Mouse (Mus musculus): ENCODE data around the gene Wnt3a. TPM values are rescaled to one million over a fixed set of nuclear protein-coding genes. Genes with fewer than 3 reads are reported as not detected.
A peak's percentile ranks its signal among the peaks of the same experiment; 100 is the strongest.

Gene Wnt3a
- 2.3 and 3.4 TPM in 2 replicates for polyA plus RNA-seq (2015; fragmentation: Nextera tagmentation; extraction: Ambion mirVana)

GRCm38 (mm10) chr11:59290702-59291303, at the start of gene Wnt3a:
Gene Wnt3a (minus strand): TSS chr11:59290752.
- ATAC-seq = no peak
- 1% methylated on average over 36 of the region's 60 CpGs for whole genome bisulfite sequencing
- H3K9ac ChIP-seq = no peak within 1 kb of the TSS

GRCm38 (mm10) chr11:59338736-59339120, 48.2 kb upstream of the Wnt3a start:
- no peak overlapping the region for H3K4me3 ChIP-seq
- no peak overlapping the region for H3K27ac ChIP-seq
- 92% methylated on average over 2 of the region's 2 CpGs for WGBS
- peaks cover 6% of the 10 kb centered on the region for H3K4me1 ChIP-seq
- H3K4me2 ChIP-seq = no peak overlapping the region
- no peaks in the 10 kb centered on the region for H3K9me3 ChIP-seq (replicated peaks)
- H3K36me3 ChIP-seq (ENCODE audit: poor library complexity, severe bottlenecking) = no peaks in the 10 kb centered on the region
- H3K9ac ChIP-seq = no peak overlapping the region
- peaks cover 10% of the 10 kb centered on the region; the same call in 1 of the 2 replicates for H3K27me3 ChIP-seq
- no peak for ATAC-seq

More at GRCm38 (mm10) chr11:59290702-59291303, at the start of gene Wnt3a:
- H3K4me3 ChIP-seq = peak within 1 kb of the TSS; percentile 29
- peaks cover 89% of the 10 kb centered on the region for H3K27me3 ChIP-seq
- H3K27ac ChIP-seq = no peak within 1 kb of the TSS
- peak within 1 kb of the TSS; percentile 49 for H3K4me2 ChIP-seq
- H3K36me3 ChIP-seq (ENCODE audit: poor library complexity, severe bottlenecking) = no peaks in the 10 kb centered on the region
- no peaks in the 10 kb centered on the region for H3K9me3 ChIP-seq (replicated peaks)
- H3K4me1 ChIP-seq = peaks cover 11% of the 10 kb centered on the region; the same call in 1 of the 2 replicates

GRCm38 (mm10) chr11:59337955-59338735, 47.6 kb upstream of the Wnt3a start:
- H3K4me2 ChIP-seq = no peak overlapping the region
- peaks cover 6% of the 10 kb centered on the region for H3K4me1 ChIP-seq
- no peak overlapping the region for H3K9ac ChIP-seq
- H3K27me3 ChIP-seq = peaks cover 11% of the 10 kb centered on the region; the same call in 1 of the 2 replicates
- no peak overlapping the region for H3K27ac ChIP-seq
- H3K9me3 ChIP-seq (replicated peaks) = no peaks in the 10 kb centered on the region
- no peak for ATAC-seq
- no peak overlapping the region for H3K4me3 ChIP-seq
- no peaks in the 10 kb centered on the region for H3K36me3 ChIP-seq (ENCODE audit: poor library complexity, severe bottlenecking)
- 67% methylated on average over 13 of the region's 13 CpGs for WGBS

GRCm38 (mm10) chr11:59336381-59336780, 45.8 kb upstream of the Wnt3a start:
- no peak for ATAC-seq
- Histone ChIP-seq H3K36me3 (ENCODE audit: poor library complexity, severe bottlenecking) (no peaks in the 10 kb centered on the region), H3K9ac (no peak overlapping the region), H3K27me3 (peaks cover 19% of the 10 kb centered on the region), H3K4me3 (no peak overlapping the region), H3K4me2 (no peak overlapping the region), H3K9me3 (replicated peaks) (no peaks in the 10 kb centered on the region), H3K4me1 (peaks cover 6% of the 10 kb centered on the region), H3K27ac (no peak overlapping the region)
- 17% methylated on average over 1 of the region's 1 CpGs for WGBS

GRCm38 (mm10) chr11:59335942-59336341, 45.4 kb upstream of the Wnt3a start:
- ATAC-seq = no peak
- Histone ChIP-seq H3K27ac (no peak overlapping the region), H3K9me3 (replicated peaks) (no peaks in the 10 kb centered on the region), H3K4me1 (peaks cover 6% of the 10 kb centered on the region), H3K27me3 (peaks cover 22% of the 10 kb centered on the region), H3K4me2 (no peak overlapping the region), H3K9ac (no peak overlapping the region), H3K36me3 (ENCODE audit: poor library complexity, severe bottlenecking) (no peaks in the 10 kb centered on the region), H3K4me3 (no peak overlapping the region)
- WGBS = 57% methylated on average over 2 of the region's 2 CpGs

- ATAC-seq = no peak
- Histone ChIP-seq H3K27me3 (peaks cover 22% of the 10 kb centered on the region), H3K4me1 (peaks cover 8% of the 10 kb centered on the region), H3K36me3 (ENCODE audit: poor library complexity, severe bottlenecking) (no peaks in the 10 kb centered on the region), H3K9ac (no peak overlapping the region), H3K4me3 (no peak overlapping the region), H3K4me2 (no peak overlapping the region), H3K27ac (no peak overlapping the region), H3K9me3 (replicated peaks) (no peaks in the 10 kb centered on the region)
- WGBS = 83% methylated on average over 4 of the region's 4 CpGs
These were observed 44.6 kb upstream of the Wnt3a start for GRCm38 (mm10) chr11:59335150-59335549.

- no peak overlapping the region for H3K27ac ChIP-seq
- no peak overlapping the region for H3K4me3 ChIP-seq
- peaks cover 23% of the 10 kb centered on the region for H3K4me1 ChIP-seq
- H3K36me3 ChIP-seq (ENCODE audit: poor library complexity, severe bottlenecking) = no peaks in the 10 kb centered on the region
- H3K9ac ChIP-seq = no peak overlapping the region
- H3K27me3 ChIP-seq = peaks cover 22% of the 10 kb centered on the region
- no peak for ATAC-seq
- 33% methylated on average over 9 of the region's 9 CpGs for WGBS
- no peak overlapping the region for H3K4me2 ChIP-seq
- no peaks in the 10 kb centered on the region for H3K9me3 ChIP-seq (replicated peaks)
These were observed 42.4 kb upstream of the Wnt3a start for GRCm38 (mm10) chr11:59332938-59333337.

- H3K4me1 ChIP-seq = peaks cover 20% of the 10 kb centered on the region
- no peak overlapping the region for H3K27ac ChIP-seq
- no peaks in the 10 kb centered on the region for H3K36me3 ChIP-seq (ENCODE audit: poor library complexity, severe bottlenecking)
- no peak overlapping the region for H3K4me2 ChIP-seq
- H3K4me3 ChIP-seq = no peak overlapping the region
- WGBS = 82% methylated on average over 16 of the region's 16 CpGs
- H3K9ac ChIP-seq = no peak overlapping the region
- no peaks in the 10 kb centered on the region for H3K9me3 ChIP-seq (replicated peaks)
- H3K27me3 ChIP-seq = peaks cover 22% of the 10 kb centered on the region
- no peak for ATAC-seq
These were observed 40.8 kb upstream of the Wnt3a start for GRCm38 (mm10) chr11:59331167-59331869.

GRCm38 (mm10) chr11:59330560-59330959, 40.0 kb upstream of the Wnt3a start:
- Histone ChIP-seq H3K9ac (0 out of 2 replicates have a peak overlapping the region, but pooled peaks have one; percentile 12), H3K4me2 (no peak overlapping the region), H3K27me3 (peaks cover 22% of the 10 kb centered on the region), H3K27ac (no peak overlapping the region), H3K4me1 (peaks cover 17% of the 10 kb centered on the region), H3K9me3 (replicated peaks) (no peaks in the 10 kb centered on the region), H3K36me3 (ENCODE audit: poor library complexity, severe bottlenecking) (no peaks in the 10 kb centered on the region), H3K4me3 (no peak overlapping the region)
- 41% methylated on average over 5 of the region's 5 CpGs for WGBS
- ATAC-seq = 0 out of 2 replicates have a peak, but pooled peaks have one; percentile 53

GRCm38 (mm10) chr11:59329616-59330015, 39.1 kb upstream of the Wnt3a start:
- H3K27ac ChIP-seq = peak overlapping the region; percentile 41
- H3K36me3 ChIP-seq (ENCODE audit: poor library complexity, severe bottlenecking) = no peaks in the 10 kb centered on the region
- no peak overlapping the region for H3K4me2 ChIP-seq
- H3K9ac ChIP-seq = 0 out of 2 replicates have a peak overlapping the region, but pooled peaks have one; percentile 18
- 1% methylated on average over 6 of the region's 6 CpGs for WGBS
- ATAC-seq = no peak
- H3K27me3 ChIP-seq = peaks cover 20% of the 10 kb centered on the region
- H3K9me3 ChIP-seq (replicated peaks) = no peaks in the 10 kb centered on the region
- peaks cover 17% of the 10 kb centered on the region for H3K4me1 ChIP-seq
- no peak overlapping the region for H3K4me3 ChIP-seq

GRCm38 (mm10) chr11:59327625-59328024, 37.1 kb upstream of the Wnt3a start:
- Histone ChIP-seq H3K4me1 (peaks cover 17% of the 10 kb centered on the region), H3K27ac (no peak overlapping the region), H3K9ac (no peak overlapping the region), H3K4me2 (no peak overlapping the region), H3K4me3 (no peak overlapping the region), H3K9me3 (replicated peaks) (no peaks in the 10 kb centered on the region), H3K36me3 (ENCODE audit: poor library complexity, severe bottlenecking) (no peaks in the 10 kb centered on the region), H3K27me3 (peaks cover 11% of the 10 kb centered on the region)
- no peak for ATAC-seq
- WGBS = 88% methylated on average over 18 of the region's 18 CpGs

GRCm38 (mm10) chr11:59324777-59325176, 34.2 kb upstream of the Wnt3a start:
- Histone ChIP-seq H3K4me3 (no peak overlapping the region), H3K9me3 (replicated peaks) (no peaks in the 10 kb centered on the region), H3K9ac (no peak overlapping the region), H3K4me1 (peaks cover 12% of the 10 kb centered on the region), H3K27me3 (no peaks in the 10 kb centered on the region), H3K4me2 (no peak overlapping the region), H3K27ac (no peak overlapping the region), H3K36me3 (ENCODE audit: poor library complexity, severe bottlenecking) (no peaks in the 10 kb centered on the region)
- no peak for ATAC-seq
- WGBS = 89% methylated on average over 5 of the region's 5 CpGs
